Mouse (Mus musculus) layer of hippocampus, adult 18-20 months (tissue): ENCODE results near the gene Slc22a12. TPM values are rescaled to one million over a fixed set of nuclear protein-coding genes. Genes with fewer than 3 reads are reported as not detected.

ENCODE experiments used
- DNase-seq, 2 experiments: peaks; one replicate each; pipeline ENCODE4 v3.0.0; 2022; ENCODE audit warnings: low spot score in 2 of 2
- microRNA-seq, 2 experiments: library from miRNA; unstranded; fragments of <30 nt; microRNA quantifications; one replicate each; pipeline ENCODE4 v1.2.0; 2021
- total RNA-seq, 2 experiments: library from RNA; stranded (reverse); gene quantifications; 2 replicates each; pipeline ENCODE4 v1.2.3; 2021

Slc22a12 gene
- total RNA-seq, 2 experiments from 2014 or later, result 0.28 to 0.72 TPM

- no peak for DNase-seq
These were observed 48.2 kb downstream of the Slc22a12 start for GRCm38 (mm10) chr19:6494504-6495170.

DNA sequence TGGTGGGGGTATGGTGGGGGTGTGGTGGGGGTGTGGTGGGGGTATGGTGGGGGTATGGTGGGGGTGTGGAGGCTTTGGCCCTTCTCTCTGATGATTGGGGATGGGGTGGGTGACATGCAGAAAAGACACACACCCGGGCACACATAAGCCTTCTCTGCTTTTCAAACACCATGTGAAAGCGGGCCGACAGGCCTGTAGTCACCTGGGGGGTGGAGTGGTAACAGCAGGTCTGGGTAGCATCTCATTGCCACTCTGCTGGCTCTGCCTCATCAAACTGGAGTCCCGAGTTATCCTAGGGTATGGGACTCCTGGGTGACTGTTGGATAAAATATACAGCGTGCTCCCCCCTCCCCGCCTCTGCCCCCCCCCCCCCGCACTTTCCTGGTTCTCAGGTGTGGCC, 48.8 kb downstream of the Slc22a12 start:
- no peak for DNase-seq

GRCm38 (mm10) chr19:6493219-6493618, 49.6 kb downstream of the Slc22a12 start:
- no peak for DNase-seq

DNA sequence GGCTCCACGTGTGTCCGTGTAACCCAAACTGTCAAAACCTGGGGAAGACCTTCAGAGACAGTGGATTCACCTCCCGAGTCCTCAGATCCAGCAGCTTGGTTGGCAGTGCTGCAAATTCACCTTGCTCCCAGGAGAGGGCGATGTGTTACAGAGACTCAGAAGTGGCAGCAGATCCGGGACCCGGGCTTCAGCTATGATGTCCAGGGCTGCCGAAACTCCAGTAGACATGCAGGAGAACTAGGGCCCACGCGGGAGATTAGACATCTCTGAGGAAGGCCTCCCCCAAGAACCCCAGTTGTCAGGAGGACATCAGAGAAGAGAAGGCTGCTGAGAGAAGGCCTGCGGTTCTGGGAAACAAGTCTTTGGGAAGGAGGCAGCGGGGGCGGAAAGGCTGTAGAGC, 50.7 kb downstream of the Slc22a12 start:
- peak; percentile 77 to 87 for DNase-seq

DNA sequence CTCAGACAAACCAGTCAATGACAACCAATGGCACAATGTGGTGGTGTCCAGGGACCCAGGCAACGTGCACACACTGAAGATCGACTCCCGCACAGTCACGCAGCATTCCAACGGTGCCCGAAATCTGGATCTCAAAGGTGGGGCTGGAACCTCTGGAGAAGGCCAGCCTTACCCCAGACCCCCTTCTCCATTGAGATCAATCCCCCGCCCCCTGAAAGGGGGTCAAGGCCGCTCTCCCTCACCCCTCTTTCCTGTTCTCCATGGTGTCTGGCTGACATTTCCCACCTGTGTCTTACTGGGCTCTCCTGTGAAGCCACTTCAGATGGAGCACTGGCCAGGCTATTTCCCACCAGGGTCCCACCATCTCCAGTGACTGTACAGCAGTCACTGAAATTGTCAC, 51.3 kb downstream of the Slc22a12 start:
- DNase-seq, result no peak

GRCm38 (mm10) chr19:6489030-6489429, 53.8 kb downstream of the Slc22a12 start:
- peak; percentile 81 to 91 for DNase-seq

Small RNA genes lying within 50 kb of the gene (microRNA-seq; reads per million reads assigned to microRNA genes)
- 0 reads per million in 2 experiments for gene Gm26460

Other genes starting within 250 kb of the Slc22a12 start
- gene Cdc42bpg, start 236.6 kb downstream of the Slc22a12 start, total RNA-seq, result 1 to 10 TPM; 4.8 to 5.6 TPM
- 10 to 100 TPM; 63.0 to 71.3 TPM for gene Men1, start 208.1 kb downstream of the Slc22a12 start, total RNA-seq
- gene Map4k2, start 201.9 kb downstream of the Slc22a12 start, total RNA-seq, result 10 to 100 TPM; 82.2 to 89.6 TPM
- 100 to 1,000 TPM; 196 to 207 TPM for gene Sf1, start 179.3 kb downstream of the Slc22a12 start, total RNA-seq
- gene Pygm, start 158.6 kb downstream of the Slc22a12 start, total RNA-seq, result 10 to 100 TPM; 26.4 to 27.2 TPM
- gene Rasgrp2, start 143.7 kb downstream of the Slc22a12 start, total RNA-seq, result 10 to 100 TPM; 29.4 to 32.4 TPM
- 100 to 1,000 TPM; 415 to 436 TPM for gene Nrxn2, start 124.3 kb downstream of the Slc22a12 start, total RNA-seq